Mouse (Mus musculus) kidney, postnatal 0 days (tissue): Measurements from ENCODE around the gene Zbtb24. TPM values are rescaled to one million over a fixed set of nuclear protein-coding genes. Genes with fewer than 3 reads are reported as not detected.

Source experiments
- ATAC-seq: fragments of 200-750 bp; cut with Nextera tagmentation; replicated peaks from 2 replicates; pipeline ENCODE4 v1.8.0; 2017; ENCODE audit warnings: low read depth, moderate number of reproducible peaks, moderate TSS enrichment, moderate library complexity; ENCODE audit not compliant: low FRiP score
- DNase-seq: peaks from one replicate; pipeline ENCODE4 v3.0.0-alpha.2; 2016; ENCODE audit warnings: low spot score
- H3K27ac ChIP-seq: fragments of 300-500 bp; sonication (generic); 2 replicates; pipeline ENCODE4 v1.5.1; 2014; ENCODE audit warnings: mild to moderate bottlenecking
- H3K27me3 ChIP-seq: fragments of 300-500 bp; sonication (generic); 2 replicates; pipeline ENCODE4 v1.6.1; 2014; ENCODE audit warnings: low read length, mixed read lengths; ENCODE audit not compliant: insufficient read depth
- H3K36me3 ChIP-seq: fragments of 300-500 bp; sonication (generic); 2 replicates; pipeline ENCODE4 v1.6.1; 2014; ENCODE audit warnings: low read length, mixed read lengths; ENCODE audit not compliant: insufficient read depth
- H3K4me1 ChIP-seq: fragments of 300-500 bp; sonication (generic); replicated peaks from 2 replicates; pipeline ENCODE4 v1.6.1; 2014; ENCODE audit warnings: antibody characterized with exemption, low read length, mixed read lengths; ENCODE audit not compliant: insufficient read depth
- H3K4me2 ChIP-seq: fragments of 300-500 bp; sonication (generic); 2 replicates; pipeline ENCODE4 v1.6.1; 2014; ENCODE audit warnings: mild to moderate bottlenecking, low read length, moderate library complexity, mixed read lengths
- H3K4me3 ChIP-seq: fragments of 300-500 bp; sonication (generic); replicated peaks from 2 replicates; pipeline ENCODE4 v1.5.1; 2014; ENCODE audit warnings: low read depth, low read length
- H3K9ac ChIP-seq: fragments of 300-500 bp; sonication (generic); 2 replicates; pipeline ENCODE4 v1.6.1; 2014; ENCODE audit warnings: low read depth, low read length
- H3K9me3 ChIP-seq: fragments of 300-500 bp; sonication (generic); replicated peaks from 2 replicates; pipeline ENCODE4 v1.6.1; 2016; ENCODE audit warnings: low read length, inconsistent platforms, mixed read lengths
- CTCF ChIP-seq: IDR thresholded peaks from 2 replicates; pipeline ENCODE4 v1.5.1; 2016; ENCODE audit warnings: antibody characterized with exemption, low read depth, mild to moderate bottlenecking, moderate library complexity
- WGBS: fragments of 180-500 bp; shearing (Covaris S2); extraction: QIAGEN DNeasy Blood & Tissue Kit; methylation state at CpG from one replicate; pipeline ENCODE4 v1.1.7; 2014; 5-methylcytosine and 5-hydroxymethylcytosine counted together
- polyA plus RNA-seq: library from polyadenylated mRNA; unstranded; fragments of >200 nt; fragmentation: Nextera tagmentation; extraction: Ambion mirVana; gene quantifications from 2 replicates; pipeline ENCODE4 v1.2.1, GENCODE M21; 2015

Zbtb24 gene
- polyA plus RNA-seq, 1 experiment from 2014 or later = 18.4 TPM

- no peak overlapping the region for H3K4me2 ChIP-seq
- no peak overlapping the region for H3K9ac ChIP-seq
- no peaks in the 10 kb centered on the region for H3K27me3 ChIP-seq
- WGBS = 41% methylated on average over 2 of the region's 2 CpGs
- DNase-seq (peak; percentile 50), ATAC-seq (no peak)
- no peak overlapping the region for H3K27ac ChIP-seq
- TF ChIP-seq CTCF = peak; percentile 68
- no peaks in the 10 kb centered on the region for H3K36me3 ChIP-seq
- H3K9me3 ChIP-seq = no peaks in the 10 kb centered on the region
- no peaks in the 10 kb centered on the region for H3K4me1 ChIP-seq
- H3K4me3 ChIP-seq = no peak overlapping the region
Observed at GRCm38 (mm10) chr10:41509160-41509559, 59.0 kb downstream of the Zbtb24 start.

DNA sequence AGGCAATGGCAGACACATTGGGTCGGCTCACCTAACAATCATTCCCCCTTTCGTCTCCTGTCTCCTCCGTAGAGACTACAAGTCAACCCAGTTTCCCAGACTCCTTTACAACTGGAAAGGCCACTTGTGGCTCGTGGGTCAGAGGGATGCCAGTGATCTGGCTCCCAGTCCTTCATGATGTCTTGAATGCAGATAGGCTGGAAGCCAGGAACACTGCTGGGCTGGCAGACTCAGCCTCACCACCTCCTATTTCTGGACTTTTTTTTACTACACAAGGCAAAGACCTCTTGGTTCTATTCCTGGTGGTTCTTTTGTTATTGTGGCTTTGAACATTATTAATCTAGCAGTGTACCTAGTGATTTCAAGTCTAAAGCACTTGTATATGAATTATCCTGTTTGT is 64.1 kb downstream of the Zbtb24 start:
- H3K36me3 ChIP-seq = no peaks in the 10 kb centered on the region
- DNase-seq = no peak
- no peak overlapping the region for H3K4me3 ChIP-seq
- H3K4me1 ChIP-seq = no peaks in the 10 kb centered on the region
- 76% methylated on average over 4 of the region's 4 CpGs for WGBS
- no peak for TF ChIP-seq CTCF
- H3K9me3 ChIP-seq = no peaks in the 10 kb centered on the region
- no peak overlapping the region for H3K27ac ChIP-seq
- no peaks in the 10 kb centered on the region for H3K27me3 ChIP-seq
- ATAC-seq = no peak
- H3K9ac ChIP-seq = no peak overlapping the region
- no peak overlapping the region for H3K4me2 ChIP-seq

GRCm38 (mm10) chr10:41514921-41515320 is 64.7 kb downstream of the Zbtb24 start:
- TF ChIP-seq CTCF = no peak
- H3K9ac ChIP-seq = no peak overlapping the region
- H3K36me3 ChIP-seq = no peaks in the 10 kb centered on the region
- no peak for ATAC-seq
- H3K9me3 ChIP-seq = no peaks in the 10 kb centered on the region
- no peak overlapping the region for H3K4me3 ChIP-seq
- no peaks in the 10 kb centered on the region for H3K4me1 ChIP-seq
- H3K4me2 ChIP-seq = no peak overlapping the region
- H3K27me3 ChIP-seq = no peaks in the 10 kb centered on the region
- no peak for DNase-seq
- H3K27ac ChIP-seq = no peak overlapping the region

Other genes starting within 250 kb of the Zbtb24 start
- 14.9 and 16.8 TPM in 2 replicates for gene Fig4, start 147.1 kb upstream of the Zbtb24 start, polyA plus RNA-seq
- 0.05 TPM in 1 of 2 replicates, not detected in the other for gene Ak9, start 146.4 kb upstream of the Zbtb24 start, polyA plus RNA-seq
- 19.6 and 19.9 TPM in 2 replicates for gene Mical1, start 25.9 kb downstream of the Zbtb24 start, polyA plus RNA-seq
- 70.4 and 79.8 TPM in 2 replicates for gene Smpd2, start 40.0 kb downstream of the Zbtb24 start, polyA plus RNA-seq
- gene Ppil6, start 40.1 kb downstream of the Zbtb24 start, polyA plus RNA-seq = 3.3 and 4.6 TPM in 2 replicates
- gene Cd164, start 69.0 kb downstream of the Zbtb24 start, polyA plus RNA-seq = 184 and 193 TPM in 2 replicates